26 mouse cellular contexts compared by ENCODE assay signal in genomic region chr7:126679683-126680082, GRCm38 (mm10). TPM values are rescaled to one million over a fixed set of nuclear protein-coding genes. Genes with fewer than 3 reads are reported as not detected.
DNase-seq lines count a peak whose midpoint lies in the region; ATAC-seq and TF ChIP-seq lines count a peak whose summit lies in the region.
"Had no signal": no experiment of that assay in that cellular context is flagged by ENCODE, and none has a peak within 500 bp of the region (broad histone marks: within the 10 kb centered on the region; RNA-seq: fewer than 3 reads in every experiment).

No protein-coding gene starts in this region.

- no peak for TF ChIP-seq POLR2A in kidney, adult 2 months (IDR thresholded peaks at IDR 0.05; ENCODE audit: low read depth, low read length)

- intact Hi-C loops in heart, postnatal 36 days (cut with DNase I), result no loop called here

- peak; percentile 85 for DNase-seq in heart, adult 11 months
- DNase-seq in heart, postnatal 36 days, result no peak
- DNase-seq in liver (no peak), adipocyte (ENCODE audit: low spot score) (peak; percentile 46)
- no peak for DNase-seq in kidney, adult 2 months
- DNase-seq in urinary bladder, adult 2 months (ENCODE audit: low spot score), result no peak
- DNase-seq: adrenal gland, adult 8-10 months; adrenal gland, postnatal 14 days; adrenal gland, postnatal 36 days; cerebellum, adult 11 months; cerebellum, adult 18-20 months; cerebellum, adult 8-10 months; cerebellum, adult 9-11 months; cerebellum, postnatal 14 days; cerebellum, postnatal 36 days; embryo, embryonic 11 days had no signal

- no peaks in the 10 kb centered on the region for H3K9me3 ChIP-seq in liver, embryonic 15.5 days (replicated peaks)
- H3K9me3 ChIP-seq: embryonic facial prominence, embryonic 13.5 days; embryonic facial prominence, embryonic 15.5 days; forebrain, embryonic 10.5 days; forebrain, embryonic 12.5 days had no signal

- H3K4me1 ChIP-seq in liver, embryonic 15.5 days (replicated peaks), result peaks cover 35% of the 10 kb centered on the region
- H3K4me1 ChIP-seq in brown adipose tissue, adult 24 weeks (ENCODE audit: control insufficient read depth, insufficient read depth, insufficient read length, low read length), result peaks cover 18% of the 10 kb centered on the region
- H3K4me1 ChIP-seq in kidney, adult 2 months (ENCODE audit: control insufficient read depth, insufficient read depth, low read length), result peaks cover 17% of the 10 kb centered on the region
- H3K4me1 ChIP-seq: embryonic facial prominence, embryonic 13.5 days; embryonic facial prominence, embryonic 15.5 days; forebrain, embryonic 10.5 days; forebrain, embryonic 12.5 days had no signal

- ATAC-seq in liver, embryonic 15.5 days (ENCODE audit: insufficient read depth), result no peak
- ATAC-seq: forebrain, embryonic 14.5 days; forebrain, embryonic 16.5 days had no signal

- H3K9ac ChIP-seq in liver, embryonic 15.5 days, result no peak overlapping the region
- H3K9ac ChIP-seq: embryonic facial prominence, embryonic 13.5 days; embryonic facial prominence, embryonic 15.5 days; forebrain, embryonic 12.5 days had no signal

- peaks cover 13% of the 10 kb centered on the region for H3K36me3 ChIP-seq in liver, embryonic 15.5 days (replicated peaks)
- no peaks in the 10 kb centered on the region for H3K36me3 ChIP-seq in kidney, adult 2 months (ENCODE audit: control insufficient read depth, insufficient read depth, low read length)

- 0 out of 2 replicates have a peak overlapping the region, but pooled peaks have one; percentile 48 for H3K27ac ChIP-seq in liver, embryonic 15.5 days (replicated peaks)
- peak overlapping the region; percentile 48; the same call in 1 of the 2 replicates for H3K27ac ChIP-seq in brown adipose tissue, adult 24 weeks (replicated peaks; ENCODE audit: low read depth, low read length)
- no peak overlapping the region for H3K27ac ChIP-seq in kidney, adult 2 months (ENCODE audit: insufficient read depth, low read depth, low read length)
- H3K27ac ChIP-seq: embryonic facial prominence, embryonic 13.5 days; embryonic facial prominence, embryonic 15.5 days; forebrain, embryonic 10.5 days; forebrain, embryonic 12.5 days had no signal

- no peaks in the 10 kb centered on the region for H3K27me3 ChIP-seq in liver, embryonic 15.5 days
- no peaks in the 10 kb centered on the region for H3K27me3 ChIP-seq in kidney, adult 2 months (replicated peaks; ENCODE audit: control insufficient read depth, insufficient read depth, low read length)
- H3K27me3 ChIP-seq: embryonic facial prominence, embryonic 13.5 days; embryonic facial prominence, embryonic 15.5 days; forebrain, embryonic 12.5 days had no signal

- H3K4me2 ChIP-seq in liver, embryonic 15.5 days, result no peak overlapping the region
- H3K4me2 ChIP-seq: embryonic facial prominence, embryonic 13.5 days; embryonic facial prominence, embryonic 15.5 days; forebrain, embryonic 12.5 days had no signal

- 78% methylated on average over 5 of the region's 5 CpGs for WGBS in liver, embryonic 15.5 days (ENCODE audit: insufficient replicate concordance)
- WGBS in kidney, adult 2 months, result 93% methylated on average over 5 of the region's 5 CpGs

- H3K4me3 ChIP-seq in liver, embryonic 15.5 days (replicated peaks), result no peak overlapping the region
- no peak overlapping the region for H3K4me3 ChIP-seq in brown adipose tissue, adult 24 weeks (ENCODE audit: insufficient read depth, low read depth, low read length)
- no peak overlapping the region for H3K4me3 ChIP-seq in kidney, adult 2 months (ENCODE audit: insufficient read depth, low read depth, low read length)
- H3K4me3 ChIP-seq: embryonic facial prominence, embryonic 13.5 days; embryonic facial prominence, embryonic 15.5 days; erythroblast, embryonic 14.5 days; forebrain, embryonic 10.5 days; forebrain, embryonic 12.5 days had no signal

- TF ChIP-seq CTCF in kidney, adult 2 months (conservative IDR thresholded peaks at IDR 0.05; ENCODE audit: insufficient read depth, insufficient read length, low read depth, low read length), result no peak

RNA-seq across cellular contexts. Expression of gene Sult1a1, which starts 3.5 kb away (rescaled TPM):
- total RNA-seq in heart, postnatal 36 days (2021), result 10 to 100 TPM; 30.3 to 43.0 TPM
- 37.8 and 52.1 TPM in 2 replicates for polyA plus RNA-seq in liver, embryonic 15.5 days (2015; fragmentation: Nextera tagmentation; extraction: Ambion mirVana)
- polyA plus RNA-seq in brown adipose tissue, adult 24 weeks (2012; ENCODE audit: insufficient read depth, insufficient read length, missing spikeins), result 40.9 and 98.4 TPM in 2 replicates
- 29.0 and 30.1 TPM in 2 replicates for polyA plus RNA-seq in kidney, adult 2 months (2012; rRNA removed)
- 28.5 and 29.2 TPM in 2 replicates for polyA plus RNA-seq in urinary bladder, adult 2 months (2012; rRNA removed)
- total RNA-seq: MEL had no signal
- polyA plus RNA-seq: erythroblast, embryonic 14.5 days had no signal

RNA-seq across cellular contexts. Expression of gene Bola2, which starts 15.5 kb away (rescaled TPM):
- total RNA-seq in heart, postnatal 36 days (2021), result 10 to 100 TPM; 47.0 to 60.8 TPM
- polyA plus RNA-seq in liver, embryonic 15.5 days (2015; fragmentation: Nextera tagmentation; extraction: Ambion mirVana), result 71.8 and 82.7 TPM in 2 replicates
- 40.0 and 49.0 TPM in 2 replicates for polyA plus RNA-seq in brown adipose tissue, adult 24 weeks (2012; ENCODE audit: insufficient read depth, insufficient read length, missing spikeins)
- 63.9 and 67.2 TPM in 2 replicates for polyA plus RNA-seq in kidney, adult 2 months (2012; rRNA removed)
- polyA plus RNA-seq in urinary bladder, adult 2 months (2012; rRNA removed), result 32.6 and 37.6 TPM in 2 replicates

RNA-seq across cellular contexts. Expression of gene Slx1b, which starts 15.9 kb away (rescaled TPM):
- 1 to 10 TPM; 4.4 to 5.9 TPM for total RNA-seq in heart, postnatal 36 days (2021)
- 3.0 TPM in 2 replicates for polyA plus RNA-seq in liver, embryonic 15.5 days (2015; fragmentation: Nextera tagmentation; extraction: Ambion mirVana)
- polyA plus RNA-seq in brown adipose tissue, adult 24 weeks (2012; ENCODE audit: insufficient read depth, insufficient read length, missing spikeins), result 4.0 and 5.8 TPM in 2 replicates
- polyA plus RNA-seq in kidney, adult 2 months (2012; rRNA removed), result 13.1 and 17.2 TPM in 2 replicates
- polyA plus RNA-seq in urinary bladder, adult 2 months (2012; rRNA removed), result 19.3 and 22.5 TPM in 2 replicates

RNA-seq across cellular contexts. Expression of gene Coro1a, which starts 27.9 kb away (rescaled TPM):
- total RNA-seq in heart, postnatal 36 days (2021), result 1 to 10 TPM; 7.8 to 9.9 TPM
- polyA plus RNA-seq in liver, embryonic 15.5 days (2015; fragmentation: Nextera tagmentation; extraction: Ambion mirVana), result 109 and 118 TPM in 2 replicates
- 8.5 and 10.0 TPM in 2 replicates for polyA plus RNA-seq in brown adipose tissue, adult 24 weeks (2012; ENCODE audit: insufficient read depth, insufficient read length, missing spikeins)
- polyA plus RNA-seq in kidney, adult 2 months (2012; rRNA removed), result 22.7 and 71.6 TPM in 2 replicates
- polyA plus RNA-seq in urinary bladder, adult 2 months (2012; rRNA removed), result 34.8 and 39.4 TPM in 2 replicates

RNA-seq across cellular contexts. Expression of gene Sgf29, which starts 30.6 kb away (rescaled TPM):
- total RNA-seq in heart, postnatal 36 days (2021), result 10 to 100 TPM; 21.8 to 25.2 TPM
- 29.1 and 31.0 TPM in 2 replicates for polyA plus RNA-seq in liver, embryonic 15.5 days (2015; fragmentation: Nextera tagmentation; extraction: Ambion mirVana)
- 18.3 and 20.6 TPM in 2 replicates for polyA plus RNA-seq in brown adipose tissue, adult 24 weeks (2012; ENCODE audit: insufficient read depth, insufficient read length, missing spikeins)
- polyA plus RNA-seq in kidney, adult 2 months (2012; rRNA removed), result 28.1 and 34.7 TPM in 2 replicates
- polyA plus RNA-seq in urinary bladder, adult 2 months (2012; rRNA removed), result 24.5 and 27.7 TPM in 2 replicates

Comparison
In these comparisons a context has a peak if more than half of its experiments do, and no peak if none do; other contexts are left out.
1. DNase-seq: peak in heart, adult 11 months (single experiment) and adipocyte (single experiment); none in heart, postnatal 36 days (0 of 2), liver (single experiment), kidney, adult 2 months (single experiment) and urinary bladder, adult 2 months (single experiment).